Mouse (Mus musculus) lung, embryonic 16.5 days (tissue): Measurements from ENCODE around the gene Ppard. TPM values are rescaled to one million over a fixed set of nuclear protein-coding genes. Genes with fewer than 3 reads are reported as not detected.

Source experiments
- ATAC-seq: fragments of 200-750 bp; cut with Nextera tagmentation; 2 replicates; pipeline ENCODE4 v1.8.0; 2017; ENCODE audit warnings: low read depth, mild to moderate bottlenecking, moderate library complexity
- H3K27ac ChIP-seq: fragments of 300-500 bp; sonication (generic); 2 replicates; pipeline ENCODE4 v1.5.1; 2014; ENCODE audit warnings: mild to moderate bottlenecking, control low read depth, low read length
- H3K27me3 ChIP-seq: fragments of 300-500 bp; sonication (generic); 2 replicates; pipeline ENCODE4 v1.6.1; 2014; ENCODE audit warnings: low read depth, low read length, mixed read lengths; ENCODE audit not compliant: control insufficient read depth, insufficient read depth
- H3K36me3 ChIP-seq: fragments of 300-500 bp; sonication (generic); 2 replicates; pipeline ENCODE4 v1.6.1; 2014; ENCODE audit warnings: low read length; ENCODE audit not compliant: control insufficient read depth, insufficient read depth
- H3K4me1 ChIP-seq: fragments of 300-500 bp; sonication (generic); replicated peaks from 2 replicates; pipeline ENCODE4 v1.6.1; 2014; ENCODE audit warnings: low read length, mixed read lengths; ENCODE audit not compliant: control insufficient read depth, insufficient read depth
- H3K4me2 ChIP-seq: fragments of 300-500 bp; sonication (generic); 2 replicates; pipeline ENCODE4 v1.6.1; 2014; ENCODE audit warnings: low read depth, low read length, control low read depth
- H3K4me3 ChIP-seq: fragments of 300-500 bp; sonication (generic); 2 replicates; pipeline ENCODE4 v1.5.1; 2014; ENCODE audit warnings: mild to moderate bottlenecking, low read length, control low read depth
- H3K9ac ChIP-seq: fragments of 300-500 bp; sonication (generic); 2 replicates; pipeline ENCODE4 v1.6.1; 2014; ENCODE audit warnings: low read length, control low read depth
- H3K9me3 ChIP-seq: fragments of 300-500 bp; sonication (generic); 2 replicates; pipeline ENCODE4 v1.6.1; 2016; ENCODE audit warnings: low read length; ENCODE audit not compliant: control insufficient read depth
- WGBS: fragments of 180-500 bp; shearing (Covaris S2); extraction: QIAGEN DNeasy Blood & Tissue Kit; methylation state at CpG from one replicate; pipeline ENCODE4 v1.1.7; 2014; 5-methylcytosine and 5-hydroxymethylcytosine counted together
- polyA plus RNA-seq: library from polyadenylated mRNA; unstranded; fragments of >200 nt; fragmentation: Nextera tagmentation; extraction: Ambion mirVana; gene quantifications from 2 replicates; pipeline ENCODE4 v1.2.1, GENCODE M21; 2015

The Ppard gene
- polyA plus RNA-seq, 1 experiment from 2014 or later: 2.7 TPM

GRCm38 (mm10) chr17:28340578-28340977 lies 108.1 kb downstream of the Ppard start:
- peaks cover 29% of the 10 kb centered on the region for H3K36me3 ChIP-seq
- ATAC-seq: peak; percentile 37
- peaks cover 42% of the 10 kb centered on the region for H3K4me1 ChIP-seq
- 46% methylated on average over 7 of the region's 7 CpGs for WGBS
- H3K9me3 ChIP-seq: no peaks in the 10 kb centered on the region
- H3K27ac ChIP-seq: peak overlapping the region; percentile 93
- H3K27me3 ChIP-seq: no peaks in the 10 kb centered on the region
- H3K9ac ChIP-seq: peak overlapping the region; percentile 63
- H3K4me2 ChIP-seq: peak overlapping the region; percentile 61
- peak overlapping the region; percentile 32 for H3K4me3 ChIP-seq

GRCm38 (mm10) chr17:28341091-28341490 lies 108.6 kb downstream of the Ppard start:
- Histone ChIP-seq H3K27me3 (no peaks in the 10 kb centered on the region), H3K4me2 (peak overlapping the region; percentile 61), H3K36me3 (peaks cover 24% of the 10 kb centered on the region), H3K4me3 (peak overlapping the region; percentile 32), H3K9ac (peak overlapping the region; percentile 63), H3K27ac (peak overlapping the region; percentile 93), H3K9me3 (no peaks in the 10 kb centered on the region), H3K4me1 (peaks cover 47% of the 10 kb centered on the region)
- ATAC-seq: peak; percentile 87
- 3% methylated on average over 26 of the region's 26 CpGs for WGBS

- 18% methylated on average over 4 of the region's 4 CpGs for whole genome bisulfite sequencing
- H3K9me3 ChIP-seq: no peaks in the 10 kb centered on the region
- peaks cover 78% of the 10 kb centered on the region for H3K4me1 ChIP-seq
- H3K27ac ChIP-seq: peak overlapping the region; percentile 38
- no peak overlapping the region for H3K4me3 ChIP-seq
- H3K4me2 ChIP-seq: no peak overlapping the region; the same call in 1 of the 2 replicates
- no peaks in the 10 kb centered on the region for H3K27me3 ChIP-seq
- ATAC-seq: no peak; the same call in 1 of the 2 replicates
- peaks cover 11% of the 10 kb centered on the region for H3K36me3 ChIP-seq
- peak overlapping the region; percentile 67 for H3K9ac ChIP-seq
These were observed 111.6 kb downstream of the Ppard start for GRCm38 (mm10) chr17:28344050-28344607.

GRCm38 (mm10) chr17:28344670-28345069 lies 112.2 kb downstream of the Ppard start:
- H3K27ac ChIP-seq: peak overlapping the region; percentile 98
- peaks cover 78% of the 10 kb centered on the region for H3K4me1 ChIP-seq
- peak overlapping the region; percentile 67 for H3K9ac ChIP-seq
- H3K27me3 ChIP-seq: no peaks in the 10 kb centered on the region
- no peaks in the 10 kb centered on the region for H3K9me3 ChIP-seq
- 51% methylated on average over 3 of the region's 3 CpGs for WGBS
- peaks cover 6% of the 10 kb centered on the region for H3K36me3 ChIP-seq
- H3K4me2 ChIP-seq: peak overlapping the region; percentile 57
- ATAC-seq: no peak
- H3K4me3 ChIP-seq: no peak overlapping the region

- Histone ChIP-seq H3K27me3 (no peaks in the 10 kb centered on the region), H3K4me2 (peak overlapping the region; percentile 57), H3K4me3 (peak overlapping the region; percentile 32), H3K4me1 (peaks cover 75% of the 10 kb centered on the region), H3K9me3 (no peaks in the 10 kb centered on the region), H3K36me3 (0 out of 2 replicates have a peak, but pooled peaks cover 2% of the 10 kb centered on the region), H3K27ac (peak overlapping the region; percentile 98), H3K9ac (peak overlapping the region; percentile 67)
- ATAC-seq: peak; percentile 8
- WGBS: 2% methylated on average over 6 of the region's 8 CpGs
These were observed 112.8 kb downstream of the Ppard start for GRCm38 (mm10) chr17:28345271-28345721.

- H3K36me3 ChIP-seq: 0 out of 2 replicates have a peak, but pooled peaks cover 2% of the 10 kb centered on the region
- peaks cover 69% of the 10 kb centered on the region for H3K4me1 ChIP-seq
- H3K27ac ChIP-seq: peak overlapping the region; percentile 98
- no peaks in the 10 kb centered on the region for H3K9me3 ChIP-seq
- peak overlapping the region; percentile 57 for H3K4me2 ChIP-seq
- peak overlapping the region; percentile 32 for H3K4me3 ChIP-seq
- ATAC-seq: peak; percentile 12; the same call in 1 of the 2 replicates
- H3K27me3 ChIP-seq: no peaks in the 10 kb centered on the region
- WGBS: 3% methylated on average over 10 of the region's 10 CpGs
- H3K9ac ChIP-seq: peak overlapping the region; percentile 67
These were observed 113.4 kb downstream of the Ppard start for GRCm38 (mm10) chr17:28345882-28346281.

GRCm38 (mm10) chr17:28347327-28347726 lies 114.8 kb downstream of the Ppard start:
- ATAC-seq: no peak
- Histone ChIP-seq H3K4me2 (peak overlapping the region; percentile 15; the same call in 1 of the 2 replicates), H3K9me3 (no peaks in the 10 kb centered on the region), H3K9ac (peak overlapping the region; percentile 32), H3K27me3 (no peaks in the 10 kb centered on the region), H3K4me3 (no peak overlapping the region), H3K36me3 (0 out of 2 replicates have a peak, but pooled peaks cover 2% of the 10 kb centered on the region), H3K4me1 (peaks cover 66% of the 10 kb centered on the region), H3K27ac (no peak overlapping the region; the same call in 1 of the 2 replicates)
- 59% methylated on average over 10 of the region's 10 CpGs for WGBS

- H3K4me3 ChIP-seq: peak overlapping the region; percentile 84
- WGBS: 29% methylated on average over 6 of the region's 6 CpGs
- peaks cover 66% of the 10 kb centered on the region for H3K4me1 ChIP-seq
- peak overlapping the region; percentile 94 for H3K4me2 ChIP-seq
- H3K9me3 ChIP-seq: no peaks in the 10 kb centered on the region
- H3K27ac ChIP-seq: peak overlapping the region; percentile 99
- H3K27me3 ChIP-seq: no peaks in the 10 kb centered on the region
- H3K36me3 ChIP-seq: 0 out of 2 replicates have a peak, but pooled peaks cover under 1% of the 10 kb centered on the region
- no peak for ATAC-seq
- H3K9ac ChIP-seq: peak overlapping the region; percentile 96
These were observed 115.7 kb downstream of the Ppard start for GRCm38 (mm10) chr17:28348211-28348610.

GRCm38 (mm10) chr17:28349264-28349880 lies 116.9 kb downstream of the Ppard start:
- Histone ChIP-seq H3K4me2 (peak overlapping the region; percentile 94), H3K4me1 (peaks cover 56% of the 10 kb centered on the region), H3K27ac (peak overlapping the region; percentile 99), H3K9ac (peak overlapping the region; percentile 96), H3K27me3 (no peaks in the 10 kb centered on the region), H3K36me3 (no peaks in the 10 kb centered on the region), H3K9me3 (no peaks in the 10 kb centered on the region), H3K4me3 (peak overlapping the region; percentile 84)
- 5% methylated on average over 13 of the region's 13 CpGs for WGBS
- no peak for ATAC-seq
